Mouse (Mus musculus) lung, adult 2 months (tissue): ENCODE data around the gene Phactr1.

Source experiments
- CTCF ChIP-seq: fragments of 200-500 bp; IDR thresholded peaks from 2 replicates; pipeline ENCODE4 v1.5.1; 2011; ENCODE audit warnings: mild to moderate bottlenecking, low read length, control low read depth; ENCODE audit not compliant: insufficient read depth
- POLR2A ChIP-seq: fragments of 200-500 bp; IDR thresholded peaks from 2 replicates; pipeline ENCODE4 v1.6.1; 2011; ENCODE audit warnings: low read depth, mild to moderate bottlenecking, control low read depth, low read length, borderline replicate concordance; ENCODE audit errors: extremely low read depth

DNA sequence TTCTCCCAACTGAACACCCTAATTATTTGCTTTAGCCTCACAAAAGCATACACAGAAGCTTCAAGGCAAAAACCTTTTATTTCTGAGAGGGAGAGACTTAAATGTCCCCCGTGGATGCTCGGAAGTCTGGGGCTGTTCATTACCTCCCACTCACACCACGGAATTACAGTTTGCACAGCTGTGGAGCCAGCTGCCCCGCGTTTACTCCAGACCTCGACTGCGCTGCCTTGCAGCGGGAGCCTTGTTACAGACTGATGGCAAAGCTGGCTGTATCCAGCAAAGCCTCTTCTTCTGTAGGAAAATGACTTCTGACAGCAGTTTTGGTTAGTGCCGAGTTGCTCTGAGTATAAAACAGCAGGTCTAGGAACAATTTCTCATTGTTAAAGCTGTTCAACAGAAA lies 39.0 kb downstream of the Phactr1 start:
- no peak for TF ChIP-seq CTCF
- TF ChIP-seq POLR2A = no peak
